Mouse (Mus musculus) hindlimb bud, embryonic 11.5 days (tissue): Measurements from ENCODE around the gene Cmip.

Experiments used
- DNase-seq: peaks from one replicate; pipeline ENCODE4 v3.0.0-alpha.2; 2012; ENCODE audit warnings: low read depth, low spot score; ENCODE audit errors: extremely low spot score

Cmip gene

GRCm38 (mm10) chr8:117455701-117456100 is 198.8 kb downstream of the Cmip start:
- no peak for DNase-seq

GRCm38 (mm10) chr8:117458440-117458839 is 201.6 kb downstream of the Cmip start:
- no peak for DNase-seq

GRCm38 (mm10) chr8:117462701-117463284 is 205.9 kb downstream of the Cmip start:
- no peak for DNase-seq

GRCm38 (mm10) chr8:117464525-117464924 is 207.7 kb downstream of the Cmip start:
- DNase-seq: no peak

- no peak for DNase-seq
Measured at GRCm38 (mm10) chr8:117465250-117465649, 208.4 kb downstream of the Cmip start.

GRCm38 (mm10) chr8:117467466-117467865 is 210.6 kb downstream of the Cmip start:
- no peak for DNase-seq

GRCm38 (mm10) chr8:117469431-117470341 is 212.8 kb downstream of the Cmip start:
- no peak for DNase-seq

- peak; percentile 62 for DNase-seq
Measured at GRCm38 (mm10) chr8:117470342-117470781, 213.5 kb downstream of the Cmip start.

GRCm38 (mm10) chr8:117471174-117471573 is 214.3 kb downstream of the Cmip start:
- no peak for DNase-seq

GRCm38 (mm10) chr8:117471655-117472054 is 214.8 kb downstream of the Cmip start:
- DNase-seq: no peak

GRCm38 (mm10) chr8:117472332-117472731 is 215.5 kb downstream of the Cmip start:
- DNase-seq: no peak

- peak; percentile 56 for DNase-seq
Measured at GRCm38 (mm10) chr8:117474944-117475343, 218.1 kb downstream of the Cmip start.

GRCm38 (mm10) chr8:117475819-117476218 is 219.0 kb downstream of the Cmip start:
- DNase-seq: no peak

GRCm38 (mm10) chr8:117478082-117478481 is 221.2 kb downstream of the Cmip start:
- DNase-seq: no peak

GRCm38 (mm10) chr8:117479996-117480395 is 223.1 kb downstream of the Cmip start:
- no peak for DNase-seq

GRCm38 (mm10) chr8:117480516-117480915 is 223.7 kb downstream of the Cmip start:
- DNase-seq: no peak

GRCm38 (mm10) chr8:117481830-117482229 is 225.0 kb downstream of the Cmip start:
- DNase-seq: no peak

GRCm38 (mm10) chr8:117484731-117485130 is 227.9 kb downstream of the Cmip start:
- no peak for DNase-seq

- no peak for DNase-seq
Measured at GRCm38 (mm10) chr8:117485316-117485715, 228.5 kb downstream of the Cmip start.

GRCm38 (mm10) chr8:117488246-117489005 is 231.6 kb downstream of the Cmip start:
- no peak for DNase-seq

GRCm38 (mm10) chr8:117493543-117493942 is 236.7 kb downstream of the Cmip start:
- DNase-seq: no peak
